Mouse (Mus musculus): ENCODE data around the gene Arid3a. TPM values are rescaled to one million over a fixed set of nuclear protein-coding genes. Genes with fewer than 3 reads are reported as not detected.

Arid3a gene
- polyA plus RNA-seq, 1 experiment = 17.8 TPM

GRCm38 (mm10) chr10:79991548-79991947, 64.7 kb downstream of the Arid3a start:
- TF ChIP-seq POLR2A (IDR thresholded peaks at IDR 0.05; ENCODE audit: borderline replicate concordance, low read depth, low read length) (no peak), CTCF (IDR thresholded peaks at IDR 0.05; ENCODE audit: low read depth, low read length) (peak; percentile 36; the same call in 1 of the 2 replicates)
- peaks cover 24% of the 10 kb centered on the region for H3K4me1 ChIP-seq (ENCODE audit: control insufficient read depth, insufficient read depth, low read length)
- no peak overlapping the region for H3K27ac ChIP-seq (ENCODE audit: insufficient read depth, low read depth, low read length)
- H3K4me3 ChIP-seq (ENCODE audit: insufficient read depth, low read length) = no peak overlapping the region

GRCm38 (mm10) chr10:79994397-79995115, 67.7 kb downstream of the Arid3a start:
- Histone ChIP-seq H3K27ac (ENCODE audit: insufficient read depth, low read depth, low read length) (peak overlapping the region; percentile 90), H3K4me3 (ENCODE audit: insufficient read depth, low read length) (0 out of 2 replicates have a peak overlapping the region, but pooled peaks have one; percentile 4), H3K4me1 (ENCODE audit: control insufficient read depth, insufficient read depth, low read length) (peaks cover 22% of the 10 kb centered on the region)
- 0 out of 2 replicates have a peak, but pooled peaks have one; percentile 36 for TF ChIP-seq POLR2A (IDR thresholded peaks at IDR 0.05; ENCODE audit: borderline replicate concordance, low read depth, low read length)
- no peak for TF ChIP-seq CTCF (IDR thresholded peaks at IDR 0.05; ENCODE audit: low read depth, low read length)

- Histone ChIP-seq H3K4me1 (ENCODE audit: control insufficient read depth, insufficient read depth, low read length) (peaks cover 22% of the 10 kb centered on the region), H3K4me3 (ENCODE audit: insufficient read depth, low read length) (peak overlapping the region; percentile 16; the same call in 1 of the 2 replicates), H3K27ac (ENCODE audit: insufficient read depth, low read depth, low read length) (0 out of 2 replicates have a peak overlapping the region, but pooled peaks have one; percentile 0)
- TF ChIP-seq POLR2A (IDR thresholded peaks at IDR 0.05; ENCODE audit: borderline replicate concordance, low read depth, low read length) = no peak
- no peak for TF ChIP-seq CTCF (IDR thresholded peaks at IDR 0.05; ENCODE audit: low read depth, low read length)
Measured at GRCm38 (mm10) chr10:79995636-79996035, 68.8 kb downstream of the Arid3a start.

GRCm38 (mm10) chr10:79996272-79997033, 69.6 kb downstream of the Arid3a start, which contains the start of gene Abca7:
Gene Abca7 (plus strand): TSS chr10:79996494.
- peak within 1 kb of the TSS; percentile 11 for H3K27ac ChIP-seq (ENCODE audit: insufficient read depth, low read depth, low read length)
- TF ChIP-seq CTCF (IDR thresholded peaks at IDR 0.05; ENCODE audit: low read depth, low read length) = no peak
- TF ChIP-seq POLR2A (IDR thresholded peaks at IDR 0.05; ENCODE audit: borderline replicate concordance, low read depth, low read length) = no peak
- peak within 1 kb of the TSS; percentile 70 for H3K4me3 ChIP-seq (ENCODE audit: insufficient read depth, low read length)
- peaks cover 22% of the 10 kb centered on the region for H3K4me1 ChIP-seq (ENCODE audit: control insufficient read depth, insufficient read depth, low read length)

- TF ChIP-seq CTCF (IDR thresholded peaks at IDR 0.05; ENCODE audit: low read depth, low read length) (no peak), POLR2A (IDR thresholded peaks at IDR 0.05; ENCODE audit: borderline replicate concordance, low read depth, low read length) (no peak)
- peak overlapping the region; percentile 70 for H3K4me3 ChIP-seq (ENCODE audit: insufficient read depth, low read length)
- H3K27ac ChIP-seq (ENCODE audit: insufficient read depth, low read depth, low read length) = peak overlapping the region; percentile 11; the same call in 1 of the 2 replicates
- H3K4me1 ChIP-seq (ENCODE audit: control insufficient read depth, insufficient read depth, low read length) = peaks cover 22% of the 10 kb centered on the region
Measured at GRCm38 (mm10) chr10:79997034-79997760, 70.4 kb downstream of the Arid3a start.

- H3K4me3 ChIP-seq (ENCODE audit: insufficient read depth, low read length) = no peak overlapping the region
- no peak for TF ChIP-seq CTCF (IDR thresholded peaks at IDR 0.05; ENCODE audit: low read depth, low read length)
- no peak for TF ChIP-seq POLR2A (IDR thresholded peaks at IDR 0.05; ENCODE audit: borderline replicate concordance, low read depth, low read length)
Measured at GRCm38 (mm10) chr10:79997819-79998218, 71.0 kb downstream of the Arid3a start.

GRCm38 (mm10) chr10:80001945-80002344, 75.1 kb downstream of the Arid3a start:
- H3K27ac ChIP-seq (ENCODE audit: insufficient read depth, low read depth, low read length) = no peak overlapping the region
- TF ChIP-seq POLR2A (IDR thresholded peaks at IDR 0.05; ENCODE audit: borderline replicate concordance, low read depth, low read length) = no peak
- no peak for TF ChIP-seq CTCF (IDR thresholded peaks at IDR 0.05; ENCODE audit: low read depth, low read length)
- no peak overlapping the region for H3K4me3 ChIP-seq (ENCODE audit: insufficient read depth, low read length)
- no peaks in the 10 kb centered on the region for H3K4me1 ChIP-seq (ENCODE audit: control insufficient read depth, insufficient read depth, low read length)

More at GRCm38 (mm10) chr10:79997819-79998218, 71.0 kb downstream of the Arid3a start:
- Histone ChIP-seq H3K27ac (ENCODE audit: insufficient read depth, low read depth, low read length) (no peak overlapping the region), H3K4me1 (ENCODE audit: control insufficient read depth, insufficient read depth, low read length) (peaks cover 22% of the 10 kb centered on the region)

GRCm38 (mm10) chr10:80002829-80003228, 76.0 kb downstream of the Arid3a start:
- Histone ChIP-seq H3K4me1 (ENCODE audit: control insufficient read depth, insufficient read depth, low read length) (no peaks in the 10 kb centered on the region), H3K4me3 (ENCODE audit: insufficient read depth, low read length) (no peak overlapping the region), H3K27ac (ENCODE audit: insufficient read depth, low read depth, low read length) (no peak overlapping the region)
- no peak for TF ChIP-seq POLR2A (IDR thresholded peaks at IDR 0.05; ENCODE audit: borderline replicate concordance, low read depth, low read length)
- TF ChIP-seq CTCF (IDR thresholded peaks at IDR 0.05; ENCODE audit: low read depth, low read length) = no peak

All from bone marrow macrophage, adult 2 months (primary cell).